Mouse (Mus musculus) erythroblast, embryonic 14.5 days (primary cell): Measurements from ENCODE around the gene Ubald1. TPM values are rescaled to one million over a fixed set of nuclear protein-coding genes. Genes with fewer than 3 reads are reported as not detected.

Experiments
- H3K27me3 ChIP-seq: 2 replicates; pipeline ENCODE4 v1.6.1; 2012; ENCODE audit warnings: inconsistent platforms; ENCODE audit not compliant: control insufficient read depth
- H3K36me3 ChIP-seq: 2 replicates; pipeline ENCODE4 v1.6.1; 2012; ENCODE audit warnings: mild to moderate bottlenecking, inconsistent platforms; ENCODE audit not compliant: control insufficient read depth
- H3K4me1 ChIP-seq: 2 replicates; pipeline ENCODE4 v1.6.1; 2012; ENCODE audit warnings: inconsistent platforms; ENCODE audit not compliant: control insufficient read depth
- H3K4me3 ChIP-seq: replicated peaks from 2 replicates; pipeline ENCODE3; 2012; ENCODE audit warnings: moderate library complexity, mild to moderate bottlenecking, inconsistent platforms
- H3K9me3 ChIP-seq: 2 replicates; pipeline ENCODE4 v1.6.1; 2012; ENCODE audit warnings: low read length, inconsistent platforms, mixed read lengths; ENCODE audit not compliant: control insufficient read depth
- GATA1 ChIP-seq: IDR thresholded peaks from 2 replicates; pipeline ENCODE4 v1.6.1; 2012; ENCODE audit warnings: low read length, inconsistent platforms, mixed read lengths
- TAL1 ChIP-seq: IDR thresholded peaks from 3 replicates; pipeline ENCODE4 v1.6.1; 2012; ENCODE audit warnings: low read length, inconsistent platforms, mixed read lengths
- polyA plus RNA-seq: library from polyadenylated mRNA; stranded (reverse); fragments of >175 nt; gene quantifications from 2 replicates; pipeline ENCODE4 v1.2.3, GENCODE M21; 2012

The Ubald1 gene
- polyA plus RNA-seq, 1 experiment, result 16.2 TPM

DNA sequence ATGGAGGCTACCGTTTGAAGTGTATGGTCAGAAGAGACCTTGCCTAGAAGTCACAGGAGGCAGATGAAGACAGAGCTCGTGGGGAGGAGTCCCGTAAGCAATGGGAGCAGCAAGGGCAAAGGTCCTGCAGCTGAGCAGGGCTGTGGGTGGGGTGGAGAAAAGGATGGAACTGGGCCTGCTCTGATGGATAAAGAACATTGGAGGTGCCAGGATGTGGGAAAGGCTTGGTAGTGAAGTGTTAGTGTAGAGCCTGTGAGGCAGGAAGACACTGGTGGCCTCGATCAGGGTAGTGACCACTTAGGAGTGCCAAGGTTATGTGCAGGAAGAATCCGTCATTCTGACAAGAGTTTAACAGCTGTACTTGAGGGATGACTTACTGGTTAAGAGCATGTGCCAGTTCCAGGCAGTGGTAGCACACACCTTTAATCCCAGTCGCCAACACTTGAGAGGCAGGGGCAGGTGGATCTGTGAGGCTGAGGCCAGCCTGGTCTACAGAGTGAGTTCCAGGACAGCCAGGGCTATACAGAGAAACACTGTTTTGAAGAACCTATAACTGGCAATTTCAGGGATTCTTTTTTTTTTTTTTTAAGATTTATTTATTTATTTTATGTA lies 23.5 kb upstream of the Ubald1 start:
- Histone ChIP-seq H3K4me1 (peaks cover 11% of the 10 kb centered on the region), H3K27me3 (no peaks in the 10 kb centered on the region), H3K4me3 (no peak overlapping the region), H3K9me3 (no peaks in the 10 kb centered on the region), H3K36me3 (peaks cover 4% of the 10 kb centered on the region)
- TF ChIP-seq GATA1 (no peak), TAL1 (no peak)

DNA sequence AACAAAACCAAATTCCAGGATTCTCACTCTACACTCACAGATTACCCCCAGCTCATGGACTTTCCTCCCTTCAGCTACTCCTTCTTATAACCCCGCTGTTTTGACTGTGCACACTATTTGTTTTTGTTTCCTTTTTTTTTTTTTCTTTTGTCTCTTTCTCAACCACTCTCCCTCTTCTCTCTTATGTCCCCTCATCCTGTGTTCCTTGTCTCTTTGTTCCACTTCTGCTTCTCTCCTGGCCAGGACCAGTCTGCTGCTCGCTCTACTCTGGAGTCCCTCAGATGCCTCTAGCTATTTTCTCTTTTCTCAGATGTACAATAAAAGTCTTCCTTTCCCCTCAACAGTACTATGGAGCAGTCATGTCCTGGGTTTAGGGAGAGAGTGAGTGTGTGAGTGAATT lies 22.3 kb upstream of the Ubald1 start:
- no peak overlapping the region for H3K4me3 ChIP-seq
- H3K36me3 ChIP-seq, result peaks cover 1% of the 10 kb centered on the region
- TF ChIP-seq GATA1, result no peak
- TF ChIP-seq TAL1, result no peak
- no peaks in the 10 kb centered on the region for H3K27me3 ChIP-seq
- peaks cover 9% of the 10 kb centered on the region for H3K4me1 ChIP-seq
- no peaks in the 10 kb centered on the region for H3K9me3 ChIP-seq

DNA sequence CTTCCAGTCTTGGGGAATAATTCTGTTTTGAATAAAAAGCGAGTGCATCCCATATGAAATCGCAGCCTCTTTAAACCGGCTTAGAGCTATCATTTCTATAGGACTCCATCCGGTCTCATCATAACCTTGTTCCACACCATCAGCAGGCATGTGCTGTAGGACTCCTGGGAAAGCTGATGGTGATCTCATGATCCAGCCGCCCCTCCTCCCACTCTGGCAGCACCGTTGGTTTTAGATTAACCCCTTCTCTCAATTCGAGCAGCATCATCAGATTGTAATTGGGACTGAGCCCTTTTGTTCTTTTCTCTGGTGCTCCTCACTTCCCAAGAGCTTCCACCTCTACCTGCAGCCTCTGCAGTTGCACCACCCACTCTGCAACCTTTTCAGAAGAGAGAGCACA lies 21.1 kb upstream of the Ubald1 start:
- no peaks in the 10 kb centered on the region for H3K27me3 ChIP-seq
- H3K36me3 ChIP-seq, result no peaks in the 10 kb centered on the region
- no peak overlapping the region for H3K4me3 ChIP-seq
- H3K9me3 ChIP-seq, result no peaks in the 10 kb centered on the region
- no peak for TF ChIP-seq GATA1
- H3K4me1 ChIP-seq, result peaks cover 21% of the 10 kb centered on the region

DNA sequence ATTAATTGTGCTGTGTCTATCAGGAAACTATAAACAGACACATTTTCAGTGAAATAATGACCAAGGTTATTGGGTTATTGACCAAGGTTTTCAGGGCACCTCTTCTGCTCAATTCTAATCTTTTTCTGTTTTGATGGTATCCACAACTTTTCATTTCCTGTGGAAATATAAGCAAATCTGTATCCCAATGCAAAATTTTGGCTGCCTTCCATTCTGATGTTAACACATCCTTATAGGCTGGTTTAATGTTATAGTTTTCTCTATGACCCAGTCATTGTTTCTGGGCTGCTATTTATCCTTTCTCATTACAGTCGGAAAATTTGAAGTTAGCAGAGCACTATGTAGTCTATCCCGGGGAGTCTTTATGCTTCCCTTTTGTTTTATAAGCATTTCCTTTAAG lies 19.6 kb upstream of the Ubald1 start:
- no peaks in the 10 kb centered on the region for H3K27me3 ChIP-seq
- H3K4me3 ChIP-seq, result no peak overlapping the region
- peaks cover 28% of the 10 kb centered on the region for H3K4me1 ChIP-seq
- H3K36me3 ChIP-seq, result peaks cover under 1% of the 10 kb centered on the region; the same call in 1 of the 2 replicates
- no peak for TF ChIP-seq GATA1
- TF ChIP-seq TAL1, result no peak
- H3K9me3 ChIP-seq, result no peaks in the 10 kb centered on the region

DNA sequence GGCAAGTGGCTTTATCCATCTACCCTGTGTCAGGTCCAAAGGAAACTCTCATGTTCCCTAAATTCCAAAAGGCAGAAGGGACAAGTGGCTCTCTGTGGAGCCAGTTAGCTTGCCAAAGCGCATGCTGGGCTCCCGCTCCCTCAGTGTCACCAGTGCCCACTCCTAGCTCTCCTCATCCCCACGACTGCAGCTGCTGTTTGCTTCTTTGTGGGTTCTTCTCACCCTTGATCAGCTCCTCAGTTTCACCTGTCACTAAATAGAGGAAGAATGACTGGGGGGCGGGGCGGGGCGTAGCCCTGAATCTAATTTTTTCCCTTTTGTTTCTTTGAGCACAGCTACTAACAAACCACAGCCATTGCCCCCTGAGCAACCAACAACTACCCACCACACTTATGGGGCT lies 18.8 kb upstream of the Ubald1 start:
- H3K4me3 ChIP-seq, result no peak overlapping the region
- TF ChIP-seq GATA1, result no peak
- no peak for TF ChIP-seq TAL1
- H3K9me3 ChIP-seq, result no peaks in the 10 kb centered on the region
- H3K4me1 ChIP-seq, result peaks cover 32% of the 10 kb centered on the region
- H3K27me3 ChIP-seq, result no peaks in the 10 kb centered on the region
- peaks cover 2% of the 10 kb centered on the region; the same call in 1 of the 2 replicates for H3K36me3 ChIP-seq

DNA sequence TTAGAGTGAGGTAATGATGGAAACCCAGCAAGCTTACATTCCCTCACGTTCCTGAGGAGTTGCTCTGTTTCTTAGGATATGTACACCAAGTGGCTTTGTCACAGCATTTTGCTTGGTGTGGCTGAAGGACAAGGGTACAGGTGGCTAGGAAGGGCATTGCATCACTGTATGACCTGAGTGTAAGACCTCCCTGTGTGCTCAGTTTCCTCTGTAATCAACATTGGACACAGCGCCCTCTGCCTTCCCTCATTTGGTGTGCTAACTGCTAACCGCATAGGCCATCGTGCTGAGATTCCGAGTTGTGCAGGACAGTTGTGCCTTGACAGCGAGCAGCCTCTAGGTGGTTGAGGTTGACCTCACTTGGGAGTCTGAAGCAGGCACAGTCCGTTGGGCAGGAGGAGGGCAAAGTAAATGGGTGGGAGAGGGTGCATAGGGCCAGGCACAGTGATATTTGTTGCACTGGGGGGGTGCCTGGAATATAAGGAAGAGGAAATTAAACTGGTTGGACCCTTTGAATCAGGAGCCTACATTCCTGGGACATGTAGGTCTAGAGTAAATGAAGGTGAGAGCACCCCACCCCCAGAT lies 17.1 kb upstream of the Ubald1 start:
- no peak for TF ChIP-seq TAL1
- Histone ChIP-seq H3K4me3 (no peak overlapping the region), H3K4me1 (peaks cover 35% of the 10 kb centered on the region), H3K36me3 (peaks cover 4% of the 10 kb centered on the region), H3K9me3 (no peaks in the 10 kb centered on the region), H3K27me3 (no peaks in the 10 kb centered on the region)

DNA sequence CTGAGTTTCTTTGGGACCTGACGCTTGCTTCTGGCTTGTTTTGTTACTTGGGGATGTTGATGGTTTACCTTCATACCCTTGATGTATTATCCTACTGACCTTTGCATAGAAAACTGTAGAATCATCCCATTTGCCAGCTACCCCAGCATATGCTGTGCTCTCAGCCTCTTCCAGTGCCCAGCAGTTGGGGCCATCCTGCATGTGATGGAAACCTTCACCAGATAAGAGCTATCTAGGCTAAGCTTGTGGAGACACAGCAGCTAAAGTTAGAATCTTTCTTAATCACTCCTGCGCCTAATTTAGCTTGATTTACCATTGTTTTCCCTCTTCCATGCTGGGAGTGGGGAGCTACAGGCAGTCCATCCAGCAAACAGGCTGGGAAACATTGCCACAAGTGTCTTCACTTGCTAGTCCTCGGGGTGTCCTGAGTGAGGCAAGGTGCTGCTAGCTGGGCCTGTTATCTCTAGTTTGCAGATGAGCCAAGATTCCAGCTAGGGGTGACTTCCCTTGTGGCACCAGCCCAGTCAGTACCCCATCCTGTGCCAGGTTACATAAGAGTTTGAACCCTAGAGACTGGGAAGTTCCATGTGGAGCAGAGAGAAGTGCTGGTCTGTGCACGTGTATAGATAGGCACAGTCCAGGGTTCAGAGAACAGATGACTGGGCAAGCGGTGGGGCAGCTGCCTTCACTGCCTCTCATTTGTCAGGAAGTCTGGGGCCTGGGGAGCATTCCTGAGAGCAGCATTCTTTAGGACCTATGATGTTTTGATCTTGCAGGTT lies 16.3 kb upstream of the Ubald1 start:
- TF ChIP-seq GATA1 (no peak), TAL1 (peak; percentile 30; the same call in 1 of the 3 replicates)
- peaks cover 35% of the 10 kb centered on the region for H3K4me1 ChIP-seq

DNA sequence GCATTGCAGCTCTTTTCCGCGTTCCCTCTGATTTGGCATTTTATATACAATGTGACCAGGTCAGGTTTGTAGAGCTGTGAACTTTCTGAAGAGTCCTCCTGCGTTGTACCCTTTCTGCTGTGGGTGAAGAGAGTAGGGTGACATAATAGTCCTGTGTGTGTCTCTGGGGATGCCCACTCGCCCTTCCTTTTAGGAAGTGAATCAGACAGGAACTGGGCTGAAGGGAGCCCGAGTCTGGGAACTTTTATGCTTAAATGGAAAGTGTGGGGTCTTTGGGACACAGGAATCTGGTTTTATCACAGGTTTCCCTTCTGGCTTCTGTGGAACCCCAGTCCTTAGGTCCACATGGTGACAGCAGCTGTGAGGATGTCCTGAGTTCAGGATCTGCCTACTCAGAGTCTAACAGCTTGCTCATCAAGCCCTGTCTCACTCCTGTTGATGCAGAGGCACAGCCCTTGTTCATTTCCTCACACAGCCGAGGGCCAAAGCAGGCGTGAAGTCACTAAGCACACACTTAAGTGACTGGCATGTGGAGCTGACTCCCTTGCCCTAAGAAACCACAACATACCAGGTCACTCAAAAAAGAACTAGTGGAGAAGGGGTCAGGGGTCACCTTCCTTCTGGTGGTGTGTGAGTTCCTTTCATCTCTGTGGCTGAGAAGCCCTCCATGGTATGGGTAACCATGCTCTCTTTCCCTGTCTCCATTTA lies 14.2 kb upstream of the Ubald1 start:
- Histone ChIP-seq H3K36me3 (peaks cover 8% of the 10 kb centered on the region), H3K4me1 (peaks cover 38% of the 10 kb centered on the region), H3K27me3 (no peaks in the 10 kb centered on the region), H3K4me3 (no peak overlapping the region), H3K9me3 (no peaks in the 10 kb centered on the region)
- TF ChIP-seq GATA1 (no peak), TAL1 (no peak)

More for the DNA sequence above, 16.3 kb upstream of the Ubald1 start:
- Histone ChIP-seq H3K27me3 (no peaks in the 10 kb centered on the region), H3K4me3 (no peak overlapping the region), H3K36me3 (peaks cover 4% of the 10 kb centered on the region), H3K9me3 (no peaks in the 10 kb centered on the region)

DNA sequence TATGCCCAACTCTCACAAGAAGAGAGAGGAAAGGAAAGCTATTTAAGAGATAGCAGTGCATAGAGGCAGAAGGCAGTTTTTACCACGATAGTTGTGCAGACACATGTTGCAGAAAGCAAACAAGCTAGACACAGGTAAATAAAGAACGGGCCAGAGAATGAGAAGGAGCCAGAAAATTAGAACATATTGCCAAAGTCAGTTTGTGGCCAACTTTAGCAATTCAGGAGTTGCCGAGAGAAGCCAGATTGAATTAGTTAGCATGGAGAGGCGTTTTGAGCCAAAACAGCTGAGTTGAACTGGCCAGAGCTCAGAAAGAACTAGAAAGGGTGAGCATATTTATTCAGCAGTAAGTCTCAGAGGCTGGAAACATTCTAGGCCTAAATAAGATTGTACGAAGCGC lies 12.1 kb upstream of the Ubald1 start:
- TF ChIP-seq GATA1, result no peak
- H3K36me3 ChIP-seq, result peaks cover 8% of the 10 kb centered on the region
- no peaks in the 10 kb centered on the region for H3K9me3 ChIP-seq
- no peak overlapping the region for H3K4me3 ChIP-seq
- no peaks in the 10 kb centered on the region for H3K27me3 ChIP-seq
- peaks cover 36% of the 10 kb centered on the region for H3K4me1 ChIP-seq
